Comparison of ENCODE assay signal across 31 mouse cellular contexts in the genomic region with DNA sequence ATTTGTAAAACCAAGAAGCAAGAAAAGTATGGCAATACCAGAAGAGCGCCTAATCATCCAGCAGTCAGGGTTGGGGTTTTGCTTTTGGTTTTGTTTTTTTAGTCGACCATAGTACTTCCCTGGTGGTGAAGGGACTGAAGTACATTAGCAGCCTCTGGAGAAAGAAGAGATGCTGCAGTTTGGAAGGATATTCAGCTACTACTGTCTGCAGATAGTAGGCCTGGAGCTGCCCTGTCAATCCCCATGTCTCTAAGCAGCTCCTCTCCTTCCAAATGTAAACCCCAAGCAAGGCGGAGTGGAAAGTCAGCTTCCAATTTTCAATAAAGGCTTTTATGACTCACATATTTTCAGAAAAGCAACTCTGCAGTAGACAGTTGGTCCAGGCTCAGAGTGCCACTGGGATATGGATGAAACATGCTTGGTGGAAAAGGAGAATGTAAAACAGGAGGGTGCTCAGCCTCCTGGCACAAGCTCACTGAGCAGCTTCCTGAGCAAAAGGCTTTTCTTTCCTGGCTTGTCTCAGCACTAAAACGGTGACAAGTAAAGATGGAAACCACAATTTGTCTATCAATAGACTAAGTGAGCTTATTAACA. TPM values are rescaled to one million over a fixed set of nuclear protein-coding genes. Genes with fewer than 3 reads are reported as not detected.
A peak's percentile ranks its signal among the peaks of the same experiment; 100 is the strongest.
DNase-seq lines count a peak whose midpoint lies in the region; ATAC-seq and TF ChIP-seq lines count a peak whose summit lies in the region.
"Had no signal": no experiment of that assay in that cellular context is flagged by ENCODE, and none has a peak within 500 bp of the region (broad histone marks: within the 10 kb centered on the region; RNA-seq: fewer than 3 reads in every experiment).

No protein-coding gene starts in this region.

- H3K4me1 ChIP-seq in forebrain, postnatal 0 days (ENCODE audit: insufficient read depth), result no peaks in the 10 kb centered on the region
- H3K4me1 ChIP-seq in forebrain, embryonic 10.5 days, result peaks cover 2% of the 10 kb centered on the region; the same call in 1 of the 2 replicates
- no peaks in the 10 kb centered on the region for H3K4me1 ChIP-seq in limb, embryonic 15.5 days
- no peaks in the 10 kb centered on the region for H3K4me1 ChIP-seq in limb, embryonic 10.5 days
- no peaks in the 10 kb centered on the region for H3K4me1 ChIP-seq in CH12.LX (ENCODE audit: control insufficient read depth in 1 of 2, insufficient read depth in 2 of 2)
- no peaks in the 10 kb centered on the region for H3K4me1 ChIP-seq in intestine, postnatal 0 days (replicated peaks; ENCODE audit: control insufficient read depth, insufficient read depth, low read length)
- H3K4me1 ChIP-seq: embryonic facial prominence, embryonic 10.5 days; liver, embryonic 12.5 days; neural tube, embryonic 12.5 days had no signal

- no peaks in the 10 kb centered on the region for H3K36me3 ChIP-seq in forebrain, postnatal 0 days (ENCODE audit: insufficient read depth)
- H3K36me3 ChIP-seq in forebrain, embryonic 10.5 days (replicated peaks), result no peaks in the 10 kb centered on the region
- H3K36me3 ChIP-seq in limb, embryonic 15.5 days, result no peaks in the 10 kb centered on the region
- H3K36me3 ChIP-seq in limb, embryonic 10.5 days, result no peaks in the 10 kb centered on the region
- no peaks in the 10 kb centered on the region for H3K36me3 ChIP-seq in CH12.LX (replicated peaks in 1 of 2; ENCODE audit: control insufficient read depth in 1 of 2, insufficient read depth in 1 of 2, low read length in 1 of 2)
- H3K36me3 ChIP-seq in intestine, postnatal 0 days (ENCODE audit: control insufficient read depth, insufficient read depth), result no peaks in the 10 kb centered on the region
- H3K36me3 ChIP-seq: embryonic facial prominence, embryonic 10.5 days; embryonic facial prominence, embryonic 15.5 days; heart, embryonic 13.5 days; limb, embryonic 13.5 days; liver, embryonic 12.5 days; neural tube, embryonic 12.5 days had no signal

- in situ Hi-C loops in CH12.LX (cut with MboI; ENCODE audit: low pct_ligation_motif_present, low pct_unique_long_range_greater_than_20kb, low sequenced_read_pairs), result no loop called here

- H3K79me2 ChIP-seq in CH12.LX (replicated peaks; ENCODE audit: control insufficient read depth, extremely low read depth, insufficient read depth, poor library complexity, severe bottlenecking), result no peaks in the 10 kb centered on the region

- H3K9me3 ChIP-seq in forebrain, postnatal 0 days (ENCODE audit: low read length), result no peaks in the 10 kb centered on the region
- no peaks in the 10 kb centered on the region for H3K9me3 ChIP-seq in forebrain, embryonic 10.5 days
- H3K9me3 ChIP-seq in limb, embryonic 15.5 days, result no peaks in the 10 kb centered on the region
- H3K9me3 ChIP-seq in limb, embryonic 10.5 days (replicated peaks), result no peaks in the 10 kb centered on the region
- H3K9me3 ChIP-seq in CH12.LX (replicated peaks; ENCODE audit: low read length), result no peaks in the 10 kb centered on the region
- H3K9me3 ChIP-seq in intestine, postnatal 0 days (ENCODE audit: control insufficient read depth), result no peaks in the 10 kb centered on the region
- H3K9me3 ChIP-seq: embryonic facial prominence, embryonic 10.5 days; embryonic facial prominence, embryonic 15.5 days; forebrain, embryonic 13.5 days; liver, embryonic 12.5 days; neural tube, embryonic 12.5 days had no signal

- ATAC-seq in forebrain, postnatal 0 days, result peak; percentile 58; the same call in 1 of the 2 replicates
- no peak for ATAC-seq in limb, embryonic 15.5 days (ENCODE audit: insufficient number of reproducible peaks, low FRiP score, low TSS enrichment, low read depth)
- no peak for ATAC-seq in intestine, postnatal 0 days
- ATAC-seq: forebrain, embryonic 13.5 days; liver, embryonic 12.5 days; liver, postnatal 0 days; midbrain, embryonic 16.5 days had no signal

- WGBS in forebrain, postnatal 0 days, result 85% methylated on average over 4 of the region's 4 CpGs
- WGBS in forebrain, embryonic 10.5 days, result 89% methylated on average over 4 of the region's 4 CpGs
- WGBS in limb, embryonic 15.5 days, result 67% methylated on average over 4 of the region's 4 CpGs
- 92% methylated on average over 4 of the region's 4 CpGs for WGBS in limb, embryonic 10.5 days
- 84% methylated on average over 4 of the region's 4 CpGs for WGBS in intestine, postnatal 0 days

- DNase-seq in forebrain, postnatal 0 days, result peak; percentile 21
- DNase-seq in forebrain, embryonic 10.5 days (ENCODE audit: extremely low spot score, low spot score), result no peak
- DNase-seq in limb, embryonic 10.5 days (ENCODE audit: low spot score), result no peak
- peak; percentile 5 for DNase-seq in CH12.LX (ENCODE audit: extremely low read depth)
- peak; percentile 12 for DNase-seq in telencephalon, adult 2 months (ENCODE audit: low read depth, low spot score)
- DNase-seq: adrenal gland, adult 8-10 months; B cell, adult 2 months; cerebellum, adult 9-10 months; heart, postnatal 10 days; kidney, adult 8-10 months; kidney, postnatal 4 days; liver, postnatal 0 days; lung, postnatal 36 days; right cerebral cortex, adult 18-20 months; thymus, adult 2 months; thymus, postnatal 4 days had no signal

- no peak overlapping the region for H3K4me3 ChIP-seq in forebrain, postnatal 0 days (ENCODE audit: low read depth, low read length)
- no peak overlapping the region for H3K4me3 ChIP-seq in forebrain, embryonic 10.5 days
- H3K4me3 ChIP-seq in limb, embryonic 15.5 days, result no peak overlapping the region
- no peak overlapping the region for H3K4me3 ChIP-seq in limb, embryonic 10.5 days
- no peak overlapping the region for H3K4me3 ChIP-seq in CH12.LX (replicated peaks in 1 of 3; ENCODE audit: low read depth in 2 of 3, low read length in 2 of 3, poor library complexity in 1 of 3)
- no peak overlapping the region for H3K4me3 ChIP-seq in intestine, postnatal 0 days (ENCODE audit: low read depth, low read length)
- H3K4me3 ChIP-seq: embryonic facial prominence, embryonic 10.5 days; embryonic facial prominence, embryonic 15.5 days; forebrain, embryonic 13.5 days; heart, embryonic 13.5 days; left cerebral cortex, adult 2 months; limb, embryonic 13.5 days; liver, embryonic 12.5 days; neural tube, embryonic 12.5 days had no signal

- TF ChIP-seq CTCF in forebrain, postnatal 0 days (IDR thresholded peaks at IDR 0.05; ENCODE audit: low read depth), result no peak
- no peak for TF ChIP-seq CTCF in CH12.LX (conservative IDR thresholded peaks at IDR 0.05 in 1 of 2, IDR thresholded peaks at IDR 0.05 in 1 of 2; ENCODE audit: low read depth in 2 of 2, low read length in 2 of 2)
- no peak for TF ChIP-seq CTCF in intestine, postnatal 0 days (IDR thresholded peaks at IDR 0.05; ENCODE audit: low read depth)

- TF ChIP-seq EP300 in CH12.LX (IDR thresholded peaks at IDR 0.05; ENCODE audit: low read length), result no peak

- no peak overlapping the region for H3K4me2 ChIP-seq in forebrain, postnatal 0 days (ENCODE audit: low read depth)
- H3K4me2 ChIP-seq in limb, embryonic 15.5 days, result no peak overlapping the region
- H3K4me2 ChIP-seq in CH12.LX (ENCODE audit: insufficient read depth, low read depth, poor library complexity, severe bottlenecking), result no peak overlapping the region
- no peak overlapping the region for H3K4me2 ChIP-seq in intestine, postnatal 0 days (replicated peaks; ENCODE audit: low read depth)
- H3K4me2 ChIP-seq: embryonic facial prominence, embryonic 15.5 days; forebrain, embryonic 13.5 days; heart, embryonic 13.5 days; hindbrain, embryonic 14.5 days; limb, embryonic 13.5 days; liver, embryonic 12.5 days; midbrain, embryonic 11.5 days; neural tube, embryonic 12.5 days had no signal

- no peak overlapping the region for H3K27ac ChIP-seq in forebrain, postnatal 0 days (ENCODE audit: low read depth, low read length)
- no peak overlapping the region for H3K27ac ChIP-seq in forebrain, embryonic 10.5 days
- peak overlapping the region; percentile 14 for H3K27ac ChIP-seq in limb, embryonic 15.5 days
- no peak overlapping the region for H3K27ac ChIP-seq in limb, embryonic 10.5 days
- no peak overlapping the region for H3K27ac ChIP-seq in CH12.LX (ENCODE audit: insufficient read depth, low read depth)
- H3K27ac ChIP-seq in intestine, postnatal 0 days (ENCODE audit: low read depth, low read length), result no peak overlapping the region
- H3K27ac ChIP-seq: embryonic facial prominence, embryonic 10.5 days; embryonic facial prominence, embryonic 15.5 days; forebrain, embryonic 13.5 days; heart, embryonic 13.5 days; hindbrain, embryonic 14.5 days; kidney, postnatal 0 days; left cerebral cortex, adult 2 months; limb, embryonic 13.5 days; liver, embryonic 12.5 days; neural tube, embryonic 12.5 days had no signal

- no peak for TF ChIP-seq POLR2A in CH12.LX (IDR thresholded peaks at IDR 0.05; ENCODE audit: low read depth, low read length)

- dilution Hi-C loops in CH12.LX (cut with MboI; ENCODE audit: extremely low pct_ligation_motif_present, extremely low pct_unique_long_range_greater_than_20kb, low sequenced_read_pairs), result no loop called here

- no peak for TF ChIP-seq RAD21 in CH12.LX (IDR thresholded peaks at IDR 0.05; ENCODE audit: low read depth, low read length)

- H3K9ac ChIP-seq in forebrain, postnatal 0 days, result no peak overlapping the region
- H3K9ac ChIP-seq in limb, embryonic 15.5 days, result no peak overlapping the region
- no peak overlapping the region for H3K9ac ChIP-seq in CH12.LX (ENCODE audit: insufficient read depth, low read depth)
- no peak overlapping the region for H3K9ac ChIP-seq in intestine, postnatal 0 days (ENCODE audit: low read depth, low read length)
- H3K9ac ChIP-seq: embryonic facial prominence, embryonic 15.5 days; forebrain, embryonic 13.5 days; heart, embryonic 13.5 days; hindbrain, embryonic 14.5 days; limb, embryonic 13.5 days; liver, embryonic 12.5 days; liver, postnatal 0 days; neural tube, embryonic 12.5 days had no signal

- no peaks in the 10 kb centered on the region for H3K27me3 ChIP-seq in forebrain, postnatal 0 days (ENCODE audit: insufficient read depth, low read length)
- no peaks in the 10 kb centered on the region for H3K27me3 ChIP-seq in forebrain, embryonic 10.5 days (ENCODE audit: poor library complexity, severe bottlenecking)
- H3K27me3 ChIP-seq in limb, embryonic 15.5 days, result no peaks in the 10 kb centered on the region
- no peaks in the 10 kb centered on the region for H3K27me3 ChIP-seq in limb, embryonic 10.5 days (ENCODE audit: low read depth, poor library complexity, severe bottlenecking)
- no peaks in the 10 kb centered on the region for H3K27me3 ChIP-seq in CH12.LX (replicated peaks)
- no peaks in the 10 kb centered on the region for H3K27me3 ChIP-seq in intestine, postnatal 0 days (replicated peaks; ENCODE audit: control insufficient read depth, insufficient read depth, low read length)
- H3K27me3 ChIP-seq: embryonic facial prominence, embryonic 15.5 days; forebrain, embryonic 13.5 days; heart, embryonic 13.5 days; limb, embryonic 13.5 days; liver, embryonic 12.5 days; neural tube, embryonic 12.5 days had no signal

RNA-seq across cellular contexts. Expression of gene Col5a2, which starts 10.9 kb away (rescaled TPM):
- total RNA-seq in forebrain, postnatal 0 days (2014; rRNA removed), result 16.8 and 37.0 TPM in 2 replicates
- 5.4 and 5.7 TPM in 2 replicates for polyA plus RNA-seq in forebrain, postnatal 0 days (2015; fragmentation: Nextera tagmentation; extraction: Ambion mirVana)
- 15.5 and 18.3 TPM in 2 replicates for polyA plus RNA-seq in forebrain, embryonic 10.5 days (2016; fragmentation: Nextera tagmentation; extraction: Ambion mirVana)
- polyA plus RNA-seq in limb, embryonic 15.5 days (2015; fragmentation: Nextera tagmentation; extraction: Ambion mirVana), result 220 and 223 TPM in 2 replicates
- polyA plus RNA-seq in limb, embryonic 10.5 days (2016; fragmentation: Nextera tagmentation; extraction: Ambion mirVana), result 22.4 and 31.1 TPM in 2 replicates
- total RNA-seq in CH12.LX (2012; rRNA removed), result not detected in 2 replicates
- total RNA-seq in CH12.LX (2014; rRNA removed), result not detected in 2 replicates
- not detected in 2 replicates for polyA plus RNA-seq in CH12.LX (2012; ENCODE audit: insufficient read length, low read depth)
- polyA plus RNA-seq in intestine, postnatal 0 days (2015; fragmentation: Nextera tagmentation; extraction: Ambion mirVana), result 29.5 and 29.6 TPM in 2 replicates
- total RNA-seq: hematopoietic stem cell, adult 5-6 weeks had no signal

Comparison
In these comparisons a context has a peak if more than half of its experiments do, and no peak if none do; other contexts are left out.
1. DNase-seq: peak in forebrain, postnatal 0 days (single experiment), CH12.LX (single experiment) and telencephalon, adult 2 months (single experiment); none in forebrain, embryonic 10.5 days (single experiment) and limb, embryonic 10.5 days (single experiment).